Mouse (Mus musculus) MEL (cell line): ENCODE results near the gene Mtnr1b. TPM values are rescaled to one million over a fixed set of nuclear protein-coding genes. Genes with fewer than 3 reads are reported as not detected.

ENCODE experiments used
- DNase-seq: peaks from one replicate; pipeline ENCODE4 v3.0.0; 2011; ENCODE audit warnings: low read depth, low spot score
- H3K27ac ChIP-seq: 2 replicates; pipeline ENCODE4 v1.5.1; 2012; ENCODE audit warnings: low read depth, mild to moderate bottlenecking, control low read depth, low read length, moderate library complexity; ENCODE audit not compliant: control insufficient read depth
- H3K27me3 ChIP-seq, 2 experiments: fragments of 150-350 bp in 1 of 2; sonication (generic) in 1 of 2; 2 replicates each; pipeline ENCODE4 v1.6.1; 2012; ENCODE audit warnings: low read length in 2 of 2, mild to moderate bottlenecking in 2 of 2, improper control_type of control experiment in 1 of 2, moderate library complexity in 1 of 2; ENCODE audit not compliant: insufficient read depth in 2 of 2, control insufficient read depth in 1 of 2
- H3K36me3 ChIP-seq, 2 experiments: 2 replicates each; pipeline ENCODE4 v1.6.1; 2012 to 2014; ENCODE audit warnings: low read length in 2 of 2, improper control_type of control experiment in 1 of 2, inconsistent platforms in 1 of 2, mild to moderate bottlenecking in 1 of 2; ENCODE audit not compliant: insufficient read depth in 2 of 2, control insufficient read depth in 1 of 2
- H3K4me1 ChIP-seq, 2 experiments: fragments of 150-350 bp in 1 of 2; sonication (generic) in 1 of 2; 2 replicates each; pipeline ENCODE4 v1.6.1; 2012; ENCODE audit warnings: low read length in 2 of 2, improper control_type of control experiment in 1 of 2, mild to moderate bottlenecking in 1 of 2; ENCODE audit not compliant: insufficient read depth in 2 of 2, control insufficient read depth in 1 of 2
- H3K4me3 ChIP-seq, 2 experiments: fragments of 150-350 bp in 1 of 2; sonication (generic) in 1 of 2; 2 replicates each; pipeline ENCODE4 v1.5.1; 2012; ENCODE audit warnings: low read depth in 2 of 2, low read length in 2 of 2, mild to moderate bottlenecking in 2 of 2, moderate library complexity in 2 of 2, control low read depth in 1 of 2, improper control_type of control experiment in 1 of 2; ENCODE audit not compliant: control insufficient read depth in 1 of 2, insufficient read depth in 1 of 2
- H3K79me2 ChIP-seq: 2 replicates; pipeline ENCODE4 v1.6.1; 2012; ENCODE audit warnings: mild to moderate bottlenecking, low read length, moderate library complexity; ENCODE audit not compliant: control insufficient read depth, poor library complexity, insufficient read depth
- H3K9ac ChIP-seq: 2 replicates; pipeline ENCODE4 v1.6.1; 2012; ENCODE audit warnings: low read depth, mild to moderate bottlenecking, control low read depth, low read length, moderate library complexity; ENCODE audit not compliant: control insufficient read depth, poor library complexity, severe bottlenecking
- H3K9me3 ChIP-seq: fragments of 150-350 bp; sonication (generic); replicated peaks from 2 replicates; pipeline ENCODE4 v1.6.1; 2012; ENCODE audit warnings: mild to moderate bottlenecking, low read length, improper control_type of control experiment, moderate library complexity; ENCODE audit not compliant: insufficient read depth
- BHLHE40 ChIP-seq: IDR thresholded peaks from 2 replicates; pipeline ENCODE4 v1.6.1; 2012; ENCODE audit warnings: low read depth, mild to moderate bottlenecking, inconsistent platforms, low read length, improper control_type of control experiment, borderline replicate concordance
- CHD1 ChIP-seq: IDR thresholded peaks from 2 replicates; pipeline ENCODE4 v1.6.1; 2012; ENCODE audit warnings: low read depth, mild to moderate bottlenecking, inconsistent platforms, low read length, improper control_type of control experiment
- CTCF ChIP-seq, 3 experiments: IDR thresholded peaks in 2 of 3; conservative IDR thresholded peaks in 1 of 3; 2 replicates each; pipeline ENCODE4 v1.5.1; 2011 to 2012; ENCODE audit warnings: low read length in 3 of 3, low read depth in 2 of 3, mild to moderate bottlenecking in 2 of 3, improper control_type of control experiment in 1 of 3, inconsistent platforms in 1 of 3, mixed read lengths in 1 of 3, moderate library complexity in 1 of 3; ENCODE audit not compliant: control insufficient read depth in 1 of 3, insufficient read depth in 1 of 3, poor library complexity in 1 of 3, severe bottlenecking in 1 of 3
- E2F4 ChIP-seq: IDR thresholded peaks from 2 replicates; pipeline ENCODE4 v1.6.1; 2011; ENCODE audit warnings: low read depth, low read length, improper control_type of control experiment, borderline replicate concordance
- EP300 ChIP-seq, 2 experiments: IDR thresholded peaks; 2 replicates each; pipeline ENCODE4 v1.6.1; 2011; ENCODE audit warnings: improper control_type of control experiment in 2 of 2, low read length in 2 of 2, low read depth in 1 of 2, mild to moderate bottlenecking in 1 of 2
- ETS1 ChIP-seq: IDR thresholded peaks from 2 replicates; pipeline ENCODE4 v1.6.1; 2012; ENCODE audit warnings: low read depth, mild to moderate bottlenecking, inconsistent platforms, low read length, improper control_type of control experiment, moderate library complexity
- GATA1 ChIP-seq: IDR thresholded peaks from 2 replicates; pipeline ENCODE4 v1.6.1; 2011; ENCODE audit warnings: low read depth, low read length, improper control_type of control experiment
- JUND ChIP-seq: IDR thresholded peaks from 2 replicates; pipeline ENCODE4 v1.6.1; 2011; ENCODE audit warnings: low read depth, mild to moderate bottlenecking, improper control_type of control experiment, low read length
- KAT2A ChIP-seq: conservative IDR thresholded peaks from 2 replicates; pipeline ENCODE4 v1.6.1; 2012; ENCODE audit warnings: low read depth, low read length, improper control_type of control experiment, inconsistent platforms
- MAFK ChIP-seq: IDR thresholded peaks from 2 replicates; pipeline ENCODE4 v1.6.1; 2011; ENCODE audit warnings: low read depth, mild to moderate bottlenecking, low read length, improper control_type of control experiment, borderline replicate concordance
- MAX ChIP-seq: IDR thresholded peaks from 2 replicates; pipeline ENCODE4 v1.6.1; 2011; ENCODE audit warnings: low read length, improper control_type of control experiment
- MAZ ChIP-seq: IDR thresholded peaks from 2 replicates; pipeline ENCODE4 v1.6.1; 2012; ENCODE audit warnings: low read depth, mild to moderate bottlenecking, inconsistent platforms, low read length, improper control_type of control experiment
- MYB ChIP-seq: IDR thresholded peaks from 2 replicates; pipeline ENCODE4 v1.6.1; 2011; ENCODE audit warnings: mild to moderate bottlenecking, low read depth, low read length, improper control_type of control experiment
- NELFE ChIP-seq: IDR thresholded peaks from 2 replicates; pipeline ENCODE4 v1.6.1; 2011; ENCODE audit warnings: low read depth, low read length, improper control_type of control experiment
- SMC3 ChIP-seq: IDR thresholded peaks from 2 replicates; pipeline ENCODE4 v1.6.1; 2011; ENCODE audit warnings: low read depth, low read length, improper control_type of control experiment
- UBTF ChIP-seq: IDR thresholded peaks from 2 replicates; pipeline ENCODE4 v1.6.1; 2012; ENCODE audit warnings: low read depth, mild to moderate bottlenecking, inconsistent platforms, low read length, improper control_type of control experiment, moderate library complexity, borderline replicate concordance; ENCODE audit not compliant: insufficient read depth
- USF1 ChIP-seq: IDR thresholded peaks from 2 replicates; pipeline ENCODE4 v1.6.1; 2014; ENCODE audit warnings: low read depth, mild to moderate bottlenecking, inconsistent platforms, low read length, improper control_type of control experiment, moderate library complexity
- ZC3H11A ChIP-seq: IDR thresholded peaks from 2 replicates; pipeline ENCODE4 v1.6.1; 2012; ENCODE audit warnings: low read depth, mild to moderate bottlenecking, inconsistent platforms, low read length, improper control_type of control experiment
- ZKSCAN1 ChIP-seq: IDR thresholded peaks from 2 replicates; pipeline ENCODE4 v1.6.1; 2012; ENCODE audit warnings: low read depth, mild to moderate bottlenecking, inconsistent platforms, low read length, improper control_type of control experiment, moderate library complexity
- ZMIZ1 ChIP-seq: IDR thresholded peaks from 2 replicates; pipeline ENCODE4 v1.6.1; 2012; ENCODE audit warnings: low read depth, mild to moderate bottlenecking, inconsistent platforms, low read length, improper control_type of control experiment, moderate library complexity
- ZNF384 ChIP-seq: IDR thresholded peaks from 2 replicates; pipeline ENCODE4 v1.6.1; 2012; ENCODE audit warnings: low read depth, mild to moderate bottlenecking, inconsistent platforms, low read length, improper control_type of control experiment
- polyA plus RNA-seq, 2 experiments: library from polyadenylated mRNA; stranded (reverse) in 1 of 2; unstranded in 1 of 2; fragments of >175 nt in 1 of 2; fragments of >200 nt in 1 of 2; gene quantifications; 2 replicates each; pipeline versions ENCODE4 v1.2.1 to v1.2.4; 2012; ENCODE audit warnings: low replicate concordance in 2 of 2, low read depth in 1 of 2; ENCODE audit not compliant: insufficient read length in 2 of 2, insufficient read depth in 1 of 2, missing spikeins in 1 of 2
- total RNA-seq: library from RNA; depleted of rRNA; stranded (reverse); fragments of 300-350 nt; gene quantifications from 2 replicates; pipeline ENCODE4 v1.2.3, GENCODE M21; 2012

Mtnr1b gene
- total and polyA plus RNA-seq, 3 experiments: not detected

- Histone ChIP-seq H3K9me3 (0 out of 2 replicates have a peak, but pooled peaks cover 2% of the 10 kb centered on the region), H3K79me2 (no peaks in the 10 kb centered on the region), H3K36me3 (no peaks in the 10 kb centered on the region), H3K27ac (no peak overlapping the region), H3K4me1 (peaks cover 0 to 3% of the 10 kb centered on the region in 2 experiments; a peak in 1 of 4 replicates), H3K4me3 (no peak overlapping the region), H3K9ac (no peak overlapping the region), H3K27me3 (no peaks in the 10 kb centered on the region)
- no peak for DNase-seq
- TF ChIP-seq KAT2A: no peak
- TF ChIP-seq CTCF (IDR thresholded peaks at IDR 0.05 in 2 of 3, conservative IDR thresholded peaks at IDR 0.05 in 1 of 3; ENCODE audit: control insufficient read depth in 1 of 3, insufficient read depth in 1 of 3, low read depth in 2 of 3, low read length in 3 of 3, poor library complexity in 1 of 3, severe bottlenecking in 1 of 3): no peak
- no peak for TF ChIP-seq MYB
- no peak for TF ChIP-seq MAFK
- no peak for TF ChIP-seq GATA1
- no peak for TF ChIP-seq USF1
- no peak for TF ChIP-seq MAZ
- TF ChIP-seq ETS1: no peak
- no peak for TF ChIP-seq JUND
- no peak for TF ChIP-seq E2F4
- TF ChIP-seq BHLHE40: no peak
- no peak for TF ChIP-seq ZKSCAN1
Observed at GRCm38 (mm10) chr9:15800402-15800801, 74.0 kb downstream of the Mtnr1b start.

- H3K9ac ChIP-seq: no peak overlapping the region
Observed at GRCm38 (mm10) chr9:15794408-15794807, 79.9 kb downstream of the Mtnr1b start.

More at GRCm38 (mm10) chr9:15794408-15794807, 79.9 kb downstream of the Mtnr1b start:
- Histone ChIP-seq H3K4me1 (no peaks in the 10 kb centered on the region), H3K79me2 (no peaks in the 10 kb centered on the region), H3K4me3 (no peak overlapping the region), H3K9me3 (no peaks in the 10 kb centered on the region), H3K27ac (no peak overlapping the region), H3K36me3 (no peaks in the 10 kb centered on the region), H3K27me3 (no peaks in the 10 kb centered on the region)
- DNase-seq: no peak
- no peak for TF ChIP-seq SMC3
- TF ChIP-seq ZMIZ1: no peak
- TF ChIP-seq CHD1: no peak
- no peak for TF ChIP-seq ETS1
- no peak for TF ChIP-seq EP300 (IDR thresholded peaks at IDR 0.05; ENCODE audit: low read depth in 1 of 2, low read length in 2 of 2)
- no peak for TF ChIP-seq CTCF (IDR thresholded peaks at IDR 0.05 in 2 of 3, conservative IDR thresholded peaks at IDR 0.05 in 1 of 3; ENCODE audit: control insufficient read depth in 1 of 3, insufficient read depth in 1 of 3, low read depth in 2 of 3, low read length in 3 of 3, poor library complexity in 1 of 3, severe bottlenecking in 1 of 3)
- TF ChIP-seq MAX: no peak
- TF ChIP-seq KAT2A: no peak
- no peak for TF ChIP-seq NELFE
- no peak for TF ChIP-seq ZC3H11A
- no peak for TF ChIP-seq ZNF384
- TF ChIP-seq UBTF: no peak
- TF ChIP-seq BHLHE40: no peak
